Mouse (Mus musculus) cerebellum, adult 8-10 months (tissue): ENCODE measurements around the gene Mknk1.

Experiments
- DNase-seq: peaks from one replicate; pipeline ENCODE4 v3.0.0; 2022

The Mknk1 gene

DNA sequence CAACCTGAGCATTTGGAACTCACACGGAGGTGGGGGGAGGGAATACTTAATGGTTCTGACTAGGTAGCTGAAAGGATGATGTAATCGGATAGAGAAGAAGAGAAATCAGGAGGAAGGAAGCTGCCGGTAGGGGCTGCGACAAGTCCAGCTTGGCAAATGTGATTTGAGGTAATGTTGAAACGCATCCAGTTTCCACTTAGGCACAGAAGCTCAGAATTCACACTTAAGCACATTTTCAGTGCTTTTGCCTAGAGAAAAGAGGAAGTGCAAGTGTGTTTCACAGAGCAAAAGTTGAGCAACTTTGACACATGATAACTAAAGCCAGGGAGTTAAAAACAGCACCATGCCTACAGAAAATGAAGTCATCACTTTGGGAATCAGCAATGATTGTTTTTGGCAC lies 8.4 kb downstream of the Mknk1 start:
- DNase-seq: no peak

DNA sequence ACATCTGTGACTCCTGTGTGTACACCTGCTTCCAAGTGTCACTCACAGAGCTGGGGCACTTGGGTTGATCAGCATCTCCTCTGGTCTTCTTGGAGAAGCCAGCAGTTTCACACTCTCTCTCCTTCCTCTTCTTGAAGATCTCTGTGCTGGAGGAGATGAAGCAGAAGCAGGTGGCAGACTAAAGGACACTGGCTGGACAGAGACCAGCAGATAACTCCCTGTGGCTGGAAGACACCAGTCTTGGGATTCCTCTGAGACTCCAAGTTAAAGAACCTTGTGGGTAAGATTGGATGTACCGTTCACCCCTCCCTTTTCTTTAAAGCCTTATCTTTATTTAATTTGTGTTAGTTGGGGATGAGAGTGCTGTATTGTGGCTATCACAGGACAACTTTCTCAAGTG lies 9.1 kb downstream of the Mknk1 start:
- DNase-seq: no peak

DNA sequence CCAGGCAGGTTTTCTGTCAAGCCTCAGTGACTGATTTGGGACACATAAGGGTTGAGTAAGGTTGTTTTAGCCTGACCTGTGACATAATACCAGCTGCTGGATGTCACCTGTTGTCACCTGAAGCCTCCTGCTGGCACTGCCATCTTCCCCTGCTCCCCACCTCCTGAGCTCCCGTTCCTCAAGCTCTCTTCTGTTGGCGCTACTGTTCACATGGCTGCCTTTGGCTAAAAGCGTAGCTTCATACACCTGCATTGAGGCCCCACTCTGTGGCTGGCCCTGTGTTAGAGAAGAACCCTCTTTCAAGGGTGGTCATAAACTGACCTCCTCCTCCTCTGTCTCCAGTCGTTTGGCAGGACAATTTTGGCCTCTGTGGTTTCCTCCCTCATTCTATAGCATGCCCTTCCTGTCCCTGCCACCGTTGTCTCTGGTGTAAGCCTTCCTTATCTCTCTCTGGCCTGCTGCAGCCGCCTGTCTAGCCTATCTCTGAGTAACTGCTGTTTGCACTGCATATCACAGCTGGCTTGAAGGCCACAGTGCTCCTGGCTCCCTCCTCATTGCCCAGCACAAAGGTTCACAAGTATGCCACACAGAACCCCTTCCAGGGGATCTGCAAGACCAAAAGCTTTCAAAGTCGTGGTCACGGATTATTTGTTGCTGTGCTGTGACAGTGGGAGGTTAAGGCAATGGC lies 10.1 kb downstream of the Mknk1 start:
- no peak for DNase-seq

DNA sequence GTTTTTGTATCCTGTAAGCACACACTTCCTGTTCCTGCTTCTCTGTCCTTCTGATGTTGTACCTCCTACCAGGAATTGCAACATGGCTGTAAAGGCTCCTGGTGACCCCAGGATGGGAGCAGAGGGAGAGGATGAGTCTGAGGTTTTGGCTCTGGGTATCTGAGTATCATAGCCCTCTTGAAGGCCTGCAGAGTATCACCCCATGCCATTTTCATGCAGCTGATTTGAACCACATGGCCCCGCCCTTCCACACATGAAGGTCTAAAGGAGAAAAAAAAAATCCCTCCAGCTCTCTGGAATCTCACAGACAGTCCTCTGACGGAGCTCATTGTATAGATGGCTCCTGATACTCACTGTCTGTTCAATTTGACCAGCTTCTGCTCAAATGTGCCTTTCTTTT lies 11.1 kb downstream of the Mknk1 start:
- DNase-seq: no peak

DNA sequence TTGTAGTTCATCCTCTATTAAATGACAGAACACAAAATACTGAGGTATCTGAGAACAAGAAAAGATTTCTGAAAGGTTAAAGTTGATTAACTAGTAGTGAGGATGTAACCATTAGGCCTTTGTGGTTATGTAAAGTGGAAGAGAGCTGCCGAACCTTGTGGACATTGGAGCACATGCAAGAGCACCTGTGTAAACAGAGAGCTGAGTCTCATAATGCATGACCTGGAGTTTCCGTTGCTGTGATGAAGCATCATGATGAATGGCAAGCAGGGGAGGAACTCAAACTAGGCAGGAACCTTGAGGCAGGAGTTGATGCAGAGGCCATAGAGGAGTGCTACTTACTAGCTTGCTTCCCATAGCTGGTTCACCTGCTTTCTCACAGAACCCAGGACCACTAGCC lies 11.6 kb downstream of the Mknk1 start:
- no peak for DNase-seq

DNA sequence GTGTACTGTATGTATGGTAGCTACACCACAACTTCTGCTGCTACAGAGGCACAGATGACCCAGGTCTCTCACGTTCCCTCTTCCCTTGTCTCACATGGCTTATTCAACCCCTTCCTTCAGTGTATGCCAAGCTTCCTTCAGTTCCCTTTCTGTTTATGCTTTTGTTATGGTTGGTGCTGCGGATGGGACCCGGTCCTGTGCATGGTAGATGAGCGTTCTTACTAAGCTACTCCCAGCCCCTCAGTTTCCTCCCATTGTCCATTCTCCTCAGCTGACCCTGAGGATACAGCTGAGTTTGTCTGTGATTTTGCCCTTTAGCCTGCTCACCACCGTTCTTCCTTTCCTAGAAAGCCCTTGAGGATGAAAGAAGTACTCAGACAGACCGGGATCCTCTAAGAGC lies 12.6 kb downstream of the Mknk1 start:
- no peak for DNase-seq

DNA sequence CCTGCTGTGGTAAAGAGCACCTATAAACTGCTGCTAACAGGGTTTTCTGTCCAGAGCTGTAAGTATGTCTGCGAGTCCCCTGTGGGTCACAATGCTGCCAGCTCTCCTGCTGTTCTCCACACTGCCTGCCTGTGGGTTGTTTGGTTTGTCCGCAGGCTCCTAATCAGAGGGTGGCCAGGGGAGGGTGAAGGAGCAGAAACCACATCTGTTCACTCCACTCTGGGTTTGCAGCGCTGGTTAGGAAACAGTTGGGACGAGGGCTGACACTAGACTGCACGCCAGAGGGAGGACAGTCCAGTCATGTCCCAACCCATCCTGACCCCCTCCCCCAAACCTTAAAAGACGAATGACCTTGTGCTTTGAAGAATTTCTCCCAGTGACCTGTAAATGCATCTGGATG lies 16.1 kb downstream of the Mknk1 start:
- DNase-seq: no peak

DNA sequence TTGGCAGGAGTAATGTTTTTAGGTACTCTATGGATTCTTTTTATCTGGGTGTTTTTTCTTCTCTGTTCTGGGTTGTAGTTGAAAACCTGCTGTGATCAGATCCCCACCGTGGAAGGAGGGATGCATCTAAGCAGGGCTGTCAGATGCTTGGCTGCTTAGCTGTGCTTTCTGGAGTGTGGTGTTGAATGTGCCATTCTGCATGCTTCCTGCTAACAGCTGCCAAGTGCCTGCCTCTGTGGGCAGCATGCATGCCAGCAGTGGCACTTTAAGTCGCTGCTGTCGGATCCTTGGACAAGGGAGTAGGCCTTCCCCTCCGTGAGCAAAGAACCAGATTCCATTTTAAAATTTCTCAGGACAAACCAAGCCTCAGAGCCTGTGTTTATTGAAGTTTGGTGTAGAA lies 16.6 kb downstream of the Mknk1 start:
- no peak for DNase-seq

DNA sequence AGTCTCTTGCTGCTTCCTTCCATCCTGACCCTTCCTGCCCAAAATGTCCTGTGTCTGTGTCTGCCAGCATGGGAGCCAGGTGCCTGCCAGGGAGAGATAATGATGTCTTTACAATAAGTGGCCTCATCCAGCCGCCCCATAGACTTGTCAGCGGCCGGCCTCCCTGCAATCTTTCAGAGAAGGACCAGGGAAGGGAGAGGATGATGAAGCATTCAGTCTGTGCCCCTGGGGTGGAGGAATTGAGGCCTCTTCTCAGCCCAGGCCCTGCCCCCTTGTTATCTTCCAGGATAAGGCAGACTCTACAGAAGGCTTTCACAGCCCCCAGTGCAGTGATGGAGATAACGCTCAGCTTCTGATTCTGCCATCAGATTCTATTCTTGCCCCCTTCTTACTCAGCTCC lies 17.3 kb downstream of the Mknk1 start:
- no peak for DNase-seq

DNA sequence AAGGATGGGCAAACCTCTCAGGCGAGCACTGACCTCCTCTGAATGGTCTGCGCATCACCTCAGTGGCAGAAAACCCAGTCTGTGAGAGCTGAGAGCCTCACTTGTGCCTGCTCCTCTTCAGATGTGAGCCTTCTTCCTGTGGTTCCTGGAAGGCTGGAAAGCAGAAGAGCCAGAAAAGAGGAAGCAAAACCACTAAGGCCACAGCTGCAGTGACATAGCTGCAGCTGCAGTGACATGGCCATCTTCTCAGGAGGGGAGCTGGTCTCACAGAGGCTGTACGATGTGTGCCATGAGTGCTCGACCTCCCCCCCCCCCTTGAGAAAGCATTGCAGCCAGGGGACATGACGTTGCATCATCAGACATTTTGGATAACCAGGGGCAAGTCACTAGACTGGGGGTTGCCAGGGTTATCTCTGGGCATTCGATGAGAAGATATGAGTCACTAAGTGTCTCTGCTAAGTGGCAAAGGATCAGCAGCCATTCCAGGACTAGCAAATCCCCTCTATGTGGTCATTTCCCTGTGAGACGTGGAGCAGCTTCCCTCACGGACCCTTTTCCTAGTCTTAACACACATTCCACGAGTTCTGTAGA lies 18.4 kb downstream of the Mknk1 start:
- no peak for DNase-seq

DNA sequence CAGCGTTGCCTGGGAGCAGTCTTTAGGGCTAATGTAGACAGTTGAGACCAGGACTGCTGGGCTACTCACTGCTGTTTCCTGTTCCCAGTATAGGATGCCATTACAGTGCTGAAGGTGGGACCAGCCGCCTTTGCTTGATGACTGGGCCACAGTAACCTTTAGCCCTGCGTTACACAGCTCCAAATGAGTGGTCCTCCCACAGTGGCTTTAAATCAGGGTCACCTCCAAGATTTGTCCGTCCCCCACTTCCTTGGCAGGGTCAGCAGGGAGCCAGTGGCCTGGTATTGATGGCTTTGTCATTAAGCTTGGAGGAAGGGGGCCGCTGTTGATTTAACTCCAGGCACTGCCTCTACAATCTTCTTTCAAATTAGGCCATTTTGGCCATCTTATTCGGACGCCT lies 24.4 kb downstream of the Mknk1 start:
- no peak for DNase-seq

DNA sequence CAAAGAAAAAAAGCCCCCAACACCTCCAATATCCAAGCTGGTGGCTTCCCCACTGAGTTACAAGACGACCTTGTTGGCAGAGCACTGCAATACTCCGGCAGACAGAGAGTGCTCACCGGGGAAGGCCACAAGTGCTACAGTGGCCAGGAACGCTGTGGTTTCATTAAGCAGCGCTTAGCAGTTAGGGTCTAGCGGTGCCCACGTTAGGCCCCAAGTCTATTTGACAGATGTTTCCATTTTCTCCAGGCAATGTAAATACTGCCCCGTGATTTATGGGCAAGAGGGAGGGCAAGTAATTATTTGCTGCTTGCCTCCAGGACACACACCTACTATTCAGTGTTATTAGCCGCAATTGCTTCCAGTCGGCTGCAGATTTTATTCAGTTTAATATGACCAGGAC lies 24.9 kb downstream of the Mknk1 start:
- no peak for DNase-seq

DNA sequence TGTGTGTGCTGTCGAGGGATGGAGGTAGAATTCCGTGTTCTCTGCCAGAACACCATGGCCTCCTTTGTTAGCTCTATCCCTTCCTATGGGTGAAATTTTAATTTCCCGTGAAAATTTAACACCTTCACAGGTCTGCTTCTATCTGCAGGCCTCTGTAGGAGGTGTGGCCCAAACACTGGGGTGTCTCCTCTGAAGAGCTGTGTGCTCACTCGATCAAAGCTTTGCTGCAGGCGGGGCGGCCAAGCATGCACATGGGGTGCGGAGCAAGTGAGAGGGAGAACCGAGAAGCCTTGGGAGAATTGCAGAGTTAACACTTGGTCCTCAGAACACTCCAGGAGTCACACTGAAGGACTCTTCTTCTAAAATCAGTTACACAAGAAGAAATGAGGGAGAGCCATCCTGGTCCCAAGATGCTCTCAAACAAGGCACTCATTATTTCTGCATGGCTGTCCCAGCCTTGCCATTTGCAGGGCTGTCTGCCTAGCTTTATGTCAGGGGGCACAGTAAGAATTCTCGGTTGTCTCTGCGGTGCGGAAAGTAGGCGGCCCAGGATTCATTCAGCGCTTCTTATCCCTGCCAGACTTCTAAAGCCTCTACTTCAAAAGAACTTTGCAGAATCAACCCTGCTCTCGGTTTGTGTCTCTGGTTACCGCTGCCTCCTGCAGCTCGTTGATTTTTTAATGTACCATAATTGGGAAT lies 30.7 kb downstream of the Mknk1 start:
- no peak for DNase-seq

DNA sequence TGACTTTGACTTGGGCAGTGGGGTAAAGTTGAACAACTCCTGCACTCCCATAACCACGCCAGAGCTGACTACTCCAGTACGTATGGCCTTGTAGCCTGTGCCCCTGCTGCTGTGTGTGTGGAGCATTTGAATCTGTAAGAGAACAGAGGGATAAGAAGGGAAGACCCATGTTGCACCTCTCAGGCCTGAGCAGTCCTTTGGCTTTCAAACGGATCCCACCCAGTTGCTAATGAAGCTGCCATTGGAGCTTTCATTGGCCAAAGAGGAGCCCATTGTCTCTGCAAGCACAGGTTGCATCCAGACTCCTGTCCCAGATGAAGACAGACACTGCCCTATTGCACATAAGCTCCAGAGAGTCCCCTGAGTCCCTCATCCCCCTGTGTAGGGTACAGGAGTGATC lies 34.2 kb downstream of the Mknk1 start:
- no peak for DNase-seq

DNA sequence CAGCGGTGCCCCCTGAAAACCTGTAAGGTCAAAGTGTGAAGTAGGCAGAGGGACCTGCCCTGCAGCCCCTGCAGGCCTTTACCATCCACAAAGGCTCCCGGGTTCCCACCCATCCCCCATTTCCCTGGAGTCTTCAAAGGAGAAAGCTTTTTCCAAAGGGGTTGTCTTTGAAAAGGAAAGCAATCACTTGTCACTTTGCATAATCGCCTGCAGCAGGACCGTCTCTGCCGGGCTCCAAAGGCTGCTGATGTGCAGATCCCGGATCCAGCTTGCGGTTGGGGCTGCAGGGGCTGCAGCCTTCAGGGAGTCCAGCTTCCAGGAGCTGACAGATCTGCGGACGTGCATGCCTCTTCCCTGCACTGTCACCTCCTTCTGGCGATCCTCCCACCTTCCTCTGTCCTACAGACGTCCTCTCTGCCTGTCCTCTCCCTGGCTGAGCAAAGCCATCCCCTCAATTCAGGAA lies 39.2 kb downstream of the Mknk1 start:
- DNase-seq: no peak

DNA sequence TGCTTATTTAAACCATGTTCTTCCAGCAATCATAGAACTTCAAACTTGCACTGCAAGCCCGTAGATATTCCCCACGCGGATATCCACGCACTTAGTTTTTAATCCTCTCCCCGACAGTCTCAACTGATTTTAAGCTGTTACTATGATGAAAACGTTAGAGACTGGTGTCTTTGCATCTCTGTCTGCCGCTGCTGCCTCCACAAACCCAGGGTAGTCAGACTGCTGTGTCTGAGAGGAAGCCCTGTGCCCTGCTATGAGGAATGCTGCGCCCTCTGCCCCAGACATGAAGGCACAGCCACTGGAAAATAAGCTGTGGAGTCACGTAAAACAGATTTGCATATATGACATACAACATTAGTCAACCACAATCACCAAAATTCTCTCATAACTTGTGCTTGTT lies 39.8 kb downstream of the Mknk1 start:
- DNase-seq: no peak

DNA sequence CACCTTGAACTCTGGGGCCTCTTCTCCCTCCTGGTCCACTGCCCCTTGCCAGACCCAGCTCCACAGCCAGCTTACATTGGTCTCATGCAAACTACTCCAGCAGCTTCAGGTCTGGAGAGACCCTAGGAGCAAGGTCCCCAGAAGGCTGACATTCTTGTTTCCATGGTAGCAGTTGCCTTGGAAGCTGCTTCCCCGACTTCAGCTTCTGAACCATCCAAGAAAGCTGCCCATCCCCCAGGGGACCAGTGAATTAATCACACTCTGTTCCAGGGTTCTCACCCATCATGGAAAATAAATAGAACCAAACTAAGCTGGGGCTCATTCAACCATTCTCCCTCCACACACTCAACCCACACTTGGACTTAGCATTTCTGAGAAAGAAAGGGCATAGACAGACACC lies 42.2 kb downstream of the Mknk1 start:
- DNase-seq: no peak

DNA sequence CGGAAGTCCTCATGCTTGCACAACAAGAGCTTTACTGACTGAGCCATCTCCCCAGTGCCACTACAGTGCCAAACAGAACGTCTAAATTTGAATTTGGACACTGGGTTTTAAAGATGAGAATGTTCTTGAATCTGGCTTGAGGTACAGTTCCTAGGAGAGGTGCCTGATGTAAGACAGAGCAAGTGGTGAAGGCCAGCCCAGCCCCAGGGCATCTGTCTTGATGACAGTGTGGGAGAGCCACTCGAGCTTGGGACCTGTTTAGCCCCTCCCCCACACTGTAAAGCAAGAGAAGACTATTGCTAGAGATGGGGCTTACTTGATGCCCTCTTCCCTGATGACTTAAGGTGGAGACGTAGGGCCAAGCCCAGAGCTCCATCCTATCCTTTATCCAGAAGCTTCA lies 43.2 kb downstream of the Mknk1 start:
- no peak for DNase-seq

DNA sequence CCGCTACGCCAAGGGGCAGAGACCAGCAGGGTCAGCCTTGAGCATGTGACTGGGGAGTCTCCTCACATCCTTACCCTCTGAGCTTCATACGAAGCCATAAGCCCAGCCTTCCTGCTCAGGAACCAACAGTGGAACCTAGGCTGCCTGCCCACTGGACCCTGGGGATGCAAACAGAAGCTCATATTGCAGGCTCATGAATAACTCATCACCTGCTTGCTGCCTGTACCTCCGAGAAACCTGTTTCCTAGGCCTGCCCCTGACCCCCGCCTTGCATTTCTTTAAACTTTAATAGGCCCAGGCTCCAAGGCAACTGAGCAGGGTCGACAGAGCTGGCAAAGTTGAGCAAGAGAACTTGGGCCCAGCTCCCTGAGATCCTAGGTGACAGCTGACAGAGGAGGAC lies 45.0 kb downstream of the Mknk1 start, which contains the start of gene Kncn:
Kncn (plus strand) TSS at position 379 of the 400 bp plus-strand sequence.
- DNase-seq: no peak

DNA sequence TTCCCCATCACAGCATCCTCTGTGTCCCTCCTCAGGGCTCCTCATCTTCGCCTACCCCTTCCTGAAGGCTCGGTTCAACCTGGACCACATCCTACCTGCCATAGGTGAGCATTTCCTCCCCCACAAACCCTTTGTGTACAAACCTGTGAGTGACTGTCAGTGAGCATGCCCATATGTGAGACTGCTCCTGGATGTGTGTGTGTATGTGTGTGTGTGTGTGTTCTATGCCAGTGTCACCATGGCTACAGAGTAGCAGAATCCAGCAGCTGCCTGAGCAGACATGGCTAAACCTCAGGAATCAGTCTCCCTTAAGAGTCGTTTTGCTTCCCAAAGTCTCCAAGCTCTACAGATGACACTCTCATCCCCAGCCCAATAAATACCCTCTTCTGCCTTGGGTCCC lies 46.8 kb downstream of the Mknk1 start:
- DNase-seq: no peak

DNA sequence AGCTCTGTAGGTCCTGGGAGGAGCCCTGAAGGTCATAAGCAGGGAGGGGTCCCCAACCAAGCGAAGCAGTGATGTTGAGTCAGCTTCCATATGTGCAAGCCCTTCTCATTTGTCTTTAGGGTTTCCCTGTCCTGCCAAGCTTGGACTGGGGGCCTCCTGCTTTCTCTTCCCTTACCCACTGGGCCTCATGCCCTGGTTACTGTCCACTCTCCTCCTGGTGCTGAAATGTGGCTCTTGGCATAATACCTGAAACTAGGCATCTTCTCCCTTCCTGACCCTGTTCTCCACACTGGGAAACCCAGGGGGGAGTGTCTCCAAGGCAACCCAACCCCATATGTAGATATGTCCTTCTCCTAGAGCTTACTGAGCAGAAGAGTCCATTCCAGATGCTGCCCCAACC lies 47.9 kb downstream of the Mknk1 start:
- DNase-seq: no peak

DNA sequence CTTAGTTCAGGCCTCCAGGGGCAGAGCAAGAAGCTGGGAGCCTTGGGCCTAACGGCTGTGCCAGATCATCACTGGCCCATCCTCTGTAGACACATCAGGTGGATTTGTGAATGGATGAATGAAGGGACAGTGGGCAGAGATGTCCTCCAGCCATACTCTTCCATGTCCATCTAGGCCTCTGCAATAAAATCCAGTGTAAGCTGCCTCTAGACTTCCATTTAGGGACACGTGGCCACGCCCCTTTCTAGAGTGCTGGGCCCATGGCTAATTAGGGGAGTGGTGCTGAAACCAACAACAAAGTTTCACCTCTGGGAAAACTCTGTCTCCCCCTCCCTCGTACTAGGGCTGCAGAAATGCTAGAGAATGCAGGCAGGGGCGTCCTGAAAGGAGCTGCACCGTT lies 51.1 kb downstream of the Mknk1 start:
- DNase-seq: no peak

DNA sequence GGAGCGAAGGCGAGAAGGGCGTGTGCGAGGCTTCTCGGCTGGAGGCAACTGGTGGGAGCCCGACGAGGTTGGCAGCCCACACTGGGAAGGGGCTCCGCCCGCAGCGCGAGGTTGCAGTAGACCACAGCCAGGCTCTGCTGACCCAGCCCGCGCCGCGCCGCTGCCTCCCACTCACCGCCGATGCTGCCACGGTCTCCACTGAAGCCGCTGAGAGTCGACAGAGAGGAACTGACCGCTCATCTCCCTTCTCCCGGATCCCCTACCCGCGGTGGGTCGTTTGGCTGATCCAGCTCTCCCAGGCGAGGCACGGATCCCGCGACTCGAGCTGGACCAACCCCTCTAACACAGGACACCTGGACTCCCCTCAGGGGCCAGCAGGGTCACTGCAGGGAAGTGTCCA lies 51.6 kb downstream of the Mknk1 start, which contains the start of gene 6430628N08Rik:
6430628N08Rik (plus strand) TSS at position 113 of the 400 bp plus-strand sequence.
- no peak for DNase-seq

DNA sequence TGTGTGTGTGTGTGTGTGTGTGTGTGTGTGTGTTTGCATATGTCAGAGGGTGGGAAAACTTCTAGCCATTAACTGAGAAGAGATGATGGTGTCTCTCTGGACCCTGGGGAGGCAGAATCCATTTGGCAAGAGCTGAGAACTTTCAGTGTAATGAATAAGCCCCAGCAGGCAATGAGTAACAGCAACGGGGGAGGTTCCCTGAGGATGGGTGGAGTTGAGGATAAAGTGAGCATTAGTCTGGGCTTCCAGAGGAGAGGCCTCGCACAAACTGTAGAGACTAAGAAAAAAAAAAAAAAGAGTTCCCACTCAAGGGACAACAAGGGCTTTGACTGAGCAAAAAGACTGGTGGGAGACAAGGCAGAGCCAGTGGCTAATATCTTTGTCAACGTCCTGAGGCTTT lies 55.3 kb downstream of the Mknk1 start:
- no peak for DNase-seq
